Mouse (Mus musculus): ENCODE measurements around the gene Hoxc6.

- no peak for TF ChIP-seq TAL1 (IDR thresholded peaks at IDR 0.05; ENCODE audit: low read length)
- TF ChIP-seq GATA1 (IDR thresholded peaks at IDR 0.05; ENCODE audit: low read length), result no peak
Observed at GRCm38 (mm10) chr15:102970740-102971139, 27.3 kb upstream of the Hoxc6 start.
